Mouse (Mus musculus): ENCODE results near the gene Cnnm3.

- TF ChIP-seq POLR2A (IDR thresholded peaks at IDR 0.05; ENCODE audit: low read depth, low read length) (no peak), CTCF (IDR thresholded peaks at IDR 0.05; ENCODE audit: extremely low read depth, insufficient read length, insufficient replicate concordance, low read depth, low read length) (no peak)
Observed at GRCm38 (mm10) chr1:36566425-36566824, 54.8 kb downstream of the Cnnm3 start.

All from small intestine, adult 2 months (tissue).